Mouse (Mus musculus): ENCODE results near the gene Wars. TPM values are rescaled to one million over a fixed set of nuclear protein-coding genes. Genes with fewer than 3 reads are reported as not detected.

Gene Wars
- polyA plus RNA-seq (2014; fragmentation: Nextera tagmentation; extraction: Ambion mirVana) = 101 and 113 TPM in 2 replicates

DNA sequence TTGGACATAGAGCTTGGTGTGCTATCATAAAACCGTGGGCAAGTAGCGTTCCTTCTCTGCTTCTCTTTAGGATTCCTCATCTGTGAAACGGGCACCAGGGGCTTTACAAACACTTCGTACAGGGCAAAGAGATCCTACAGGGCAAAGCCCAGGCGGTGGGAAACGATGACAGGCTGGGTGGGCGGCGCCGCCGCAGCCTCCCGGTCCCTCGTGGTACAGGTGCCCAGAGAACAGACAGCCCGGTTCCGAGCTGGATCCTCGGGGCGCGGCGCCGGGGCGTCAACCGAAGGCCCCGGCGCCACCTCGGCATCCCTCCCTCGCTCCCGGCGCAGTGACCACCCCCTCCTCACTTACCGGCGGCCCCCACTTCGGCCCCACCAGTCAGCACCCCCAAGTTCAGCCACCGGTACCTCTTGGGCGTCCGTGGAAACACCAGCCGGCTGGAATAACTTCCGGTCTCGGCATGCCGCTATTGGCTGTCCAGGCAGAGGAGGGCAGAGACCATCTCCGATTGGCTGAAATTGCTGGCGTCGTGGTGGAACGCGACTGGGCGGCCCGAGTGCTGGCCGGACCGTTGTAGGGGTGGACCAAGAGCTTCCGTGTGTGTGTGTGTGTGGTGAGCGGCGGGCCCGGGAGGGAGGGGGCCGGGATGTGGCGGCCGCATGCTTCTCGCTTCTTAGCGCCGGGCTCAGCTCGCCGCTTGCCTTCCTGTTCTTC lies at the start of gene Wars:
Gene Wars, minus strand, starts transcription at position 460 of the 717 bp plus-strand sequence.
- WGBS = under 1% methylated on average over 58 of the region's 58 CpGs
- H3K9ac ChIP-seq (ENCODE audit: low read length) = peak within 1 kb of the TSS; percentile 73
- H3K36me3 ChIP-seq (ENCODE audit: control insufficient read depth, insufficient read depth, low read length) = peaks cover 16% of the 10 kb centered on the region; the same call in 1 of the 2 replicates
- ATAC-seq (peak; percentile 100), DNase-seq (ENCODE audit: low spot score) (peak; percentile 97)
- no peaks in the 10 kb centered on the region for H3K9me3 ChIP-seq (replicated peaks; ENCODE audit: control insufficient read depth, low read length)
- peaks cover 11% of the 10 kb centered on the region for H3K4me1 ChIP-seq (ENCODE audit: control insufficient read depth, insufficient read depth, low read length)
- peak within 1 kb of the TSS; percentile 66 for H3K4me3 ChIP-seq (ENCODE audit: low read depth, low read length)
- no peak within 1 kb of the TSS for H3K27ac ChIP-seq (ENCODE audit: low read depth, low read length)
- H3K4me2 ChIP-seq (ENCODE audit: low read length) = peak within 1 kb of the TSS; percentile 93
- no peaks in the 10 kb centered on the region for H3K27me3 ChIP-seq (replicated peaks; ENCODE audit: control insufficient read depth, insufficient read depth, low read length)

DNA sequence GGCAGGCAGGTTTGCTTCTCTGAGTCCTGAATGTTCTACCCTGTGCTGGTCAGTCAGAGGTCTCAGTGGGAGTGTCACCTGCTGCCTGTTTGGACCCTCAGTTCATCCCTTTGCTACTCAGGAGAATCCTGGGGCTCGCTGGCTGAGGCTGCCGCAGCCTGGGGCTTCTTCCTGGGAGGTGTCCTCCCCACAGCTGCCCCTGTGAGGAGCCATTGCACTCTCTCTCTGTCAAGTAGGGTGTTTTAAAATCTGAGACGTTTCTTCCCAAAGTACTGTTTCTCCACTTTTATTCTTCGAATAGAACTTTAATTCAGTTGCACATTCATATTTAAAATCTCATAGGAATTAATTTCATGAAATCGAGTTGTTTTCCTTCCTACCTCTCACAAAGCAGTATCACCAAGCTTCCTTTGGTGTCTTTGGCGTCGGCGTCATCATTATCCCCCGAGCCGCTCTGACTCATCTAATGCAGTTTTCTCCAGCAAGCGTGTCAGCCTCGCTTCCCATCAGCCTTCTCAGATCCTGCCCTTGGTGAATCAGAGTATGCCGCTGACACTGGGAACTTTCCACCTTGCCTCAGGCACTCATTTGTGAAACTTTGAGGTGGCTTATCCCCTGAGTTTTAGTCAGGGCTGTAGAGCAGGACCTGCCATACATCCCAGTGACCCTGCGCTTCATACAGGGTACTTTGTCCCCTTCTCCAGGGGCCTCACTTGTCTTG lies 48.4 kb upstream of the Wars start:
- no peaks in the 10 kb centered on the region for H3K9me3 ChIP-seq (replicated peaks; ENCODE audit: control insufficient read depth, low read length)
- H3K27me3 ChIP-seq (replicated peaks; ENCODE audit: control insufficient read depth, insufficient read depth, low read length) = no peaks in the 10 kb centered on the region
- no peaks in the 10 kb centered on the region for H3K4me1 ChIP-seq (ENCODE audit: control insufficient read depth, insufficient read depth, low read length)
- DNase-seq (ENCODE audit: low spot score) (no peak), ATAC-seq (no peak)
- H3K36me3 ChIP-seq (ENCODE audit: control insufficient read depth, insufficient read depth, low read length) = no peaks in the 10 kb centered on the region
- no peak overlapping the region for H3K9ac ChIP-seq (ENCODE audit: low read length)
- H3K4me2 ChIP-seq (ENCODE audit: low read length) = no peak overlapping the region
- no peak overlapping the region for H3K4me3 ChIP-seq (ENCODE audit: low read depth, low read length)
- 85% methylated on average over 14 of the region's 14 CpGs for WGBS
- H3K27ac ChIP-seq (ENCODE audit: low read depth, low read length) = no peak overlapping the region

DNA sequence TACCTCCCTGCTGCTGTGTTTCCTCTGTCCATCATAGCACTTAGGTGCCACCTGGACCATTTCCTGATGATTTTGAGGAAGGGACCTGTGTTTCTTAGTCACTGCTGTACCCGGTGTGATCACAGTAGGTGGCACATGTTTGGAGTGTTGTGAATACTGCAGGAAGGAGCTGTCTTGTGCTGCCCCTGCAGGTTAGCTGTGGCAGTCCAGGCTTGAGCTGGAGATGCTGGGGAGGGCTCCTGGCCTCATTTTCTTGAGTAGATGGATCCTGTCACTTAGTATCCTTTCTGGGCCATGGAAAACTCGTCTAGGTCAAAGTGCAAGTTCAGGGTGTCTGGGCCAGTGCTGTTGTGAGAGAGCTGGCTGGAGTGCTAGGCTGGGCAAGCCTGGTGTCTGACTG lies 47.3 kb upstream of the Wars start:
- H3K36me3 ChIP-seq (ENCODE audit: control insufficient read depth, insufficient read depth, low read length) = no peaks in the 10 kb centered on the region
- H3K4me3 ChIP-seq (ENCODE audit: low read depth, low read length) = no peak overlapping the region
- DNase-seq (ENCODE audit: low spot score) (no peak), ATAC-seq (no peak)
- H3K9me3 ChIP-seq (replicated peaks; ENCODE audit: control insufficient read depth, low read length) = no peaks in the 10 kb centered on the region
- no peak overlapping the region for H3K4me2 ChIP-seq (ENCODE audit: low read length)
- no peak overlapping the region for H3K27ac ChIP-seq (ENCODE audit: low read depth, low read length)
- H3K27me3 ChIP-seq (replicated peaks; ENCODE audit: control insufficient read depth, insufficient read depth, low read length) = no peaks in the 10 kb centered on the region
- H3K4me1 ChIP-seq (ENCODE audit: control insufficient read depth, insufficient read depth, low read length) = peaks cover 6% of the 10 kb centered on the region; the same call in 1 of the 2 replicates
- H3K9ac ChIP-seq (ENCODE audit: low read length) = no peak overlapping the region
- WGBS = 69% methylated on average over 2 of the region's 2 CpGs

DNA sequence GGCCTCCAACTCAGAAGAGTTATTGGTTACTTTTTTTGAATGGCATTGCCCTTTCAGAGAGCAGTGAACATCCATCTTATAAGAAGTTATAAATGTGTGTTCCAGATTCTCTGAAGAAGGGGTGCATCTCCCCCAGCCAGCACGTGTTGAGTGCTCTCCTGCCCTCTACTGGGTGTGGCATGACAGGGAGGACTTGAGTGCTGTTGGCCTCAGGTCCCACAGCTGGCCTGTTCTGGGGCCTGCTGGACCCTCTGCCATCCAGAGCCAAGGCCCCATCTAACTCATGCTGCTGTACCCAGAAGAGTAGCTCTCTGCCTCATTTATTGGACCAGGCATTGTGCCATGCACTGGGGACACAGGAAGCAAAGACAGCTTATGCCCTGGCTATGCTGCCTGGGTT lies 46.3 kb upstream of the Wars start:
- no peak overlapping the region for H3K4me3 ChIP-seq (ENCODE audit: low read depth, low read length)
- peaks cover 6% of the 10 kb centered on the region; the same call in 1 of the 2 replicates for H3K4me1 ChIP-seq (ENCODE audit: control insufficient read depth, insufficient read depth, low read length)
- ATAC-seq (no peak), DNase-seq (ENCODE audit: low spot score) (no peak)
- H3K9ac ChIP-seq (ENCODE audit: low read length) = no peak overlapping the region
- H3K27me3 ChIP-seq (replicated peaks; ENCODE audit: control insufficient read depth, insufficient read depth, low read length) = no peaks in the 10 kb centered on the region
- no peak overlapping the region for H3K27ac ChIP-seq (ENCODE audit: low read depth, low read length)
- no peak overlapping the region for H3K4me2 ChIP-seq (ENCODE audit: low read length)
- no peaks in the 10 kb centered on the region for H3K36me3 ChIP-seq (ENCODE audit: control insufficient read depth, insufficient read depth, low read length)
- 73% methylated on average over 1 of the region's 1 CpGs for WGBS
- H3K9me3 ChIP-seq (replicated peaks; ENCODE audit: control insufficient read depth, low read length) = no peaks in the 10 kb centered on the region

DNA sequence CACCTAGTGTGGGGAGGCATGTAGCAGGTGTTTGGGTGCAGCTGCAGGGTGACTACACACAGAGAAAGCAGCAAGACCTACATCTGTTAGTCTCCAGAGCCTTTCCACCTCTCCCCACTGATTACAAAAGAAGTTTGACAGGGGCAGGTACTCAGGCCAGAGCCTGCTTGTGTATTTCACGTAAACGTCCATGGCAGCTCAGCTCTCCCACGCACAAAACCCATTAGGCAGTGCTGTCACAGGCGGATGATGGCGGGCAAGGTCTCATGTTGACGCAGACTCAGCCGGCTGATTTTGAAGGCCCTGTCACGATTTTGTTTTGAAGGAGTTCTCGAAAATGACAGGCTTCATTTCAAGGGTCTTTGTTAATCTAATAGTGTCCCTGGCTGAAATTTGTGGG lies 45.3 kb upstream of the Wars start:
- H3K36me3 ChIP-seq (ENCODE audit: control insufficient read depth, insufficient read depth, low read length) = no peaks in the 10 kb centered on the region
- H3K4me3 ChIP-seq (ENCODE audit: low read depth, low read length) = no peak overlapping the region
- no peak overlapping the region for H3K4me2 ChIP-seq (ENCODE audit: low read length)
- WGBS = 70% methylated on average over 9 of the region's 9 CpGs
- no peaks in the 10 kb centered on the region for H3K9me3 ChIP-seq (replicated peaks; ENCODE audit: control insufficient read depth, low read length)
- ATAC-seq = no peak
- H3K27me3 ChIP-seq (replicated peaks; ENCODE audit: control insufficient read depth, insufficient read depth, low read length) = no peaks in the 10 kb centered on the region
- no peak overlapping the region for H3K9ac ChIP-seq (ENCODE audit: low read length)
- DNase-seq (ENCODE audit: low spot score) = no peak
- H3K4me1 ChIP-seq (ENCODE audit: control insufficient read depth, insufficient read depth, low read length) = peaks cover 6% of the 10 kb centered on the region; the same call in 1 of the 2 replicates
- H3K27ac ChIP-seq (ENCODE audit: low read depth, low read length) = no peak overlapping the region; the same call in 1 of the 2 replicates

DNA sequence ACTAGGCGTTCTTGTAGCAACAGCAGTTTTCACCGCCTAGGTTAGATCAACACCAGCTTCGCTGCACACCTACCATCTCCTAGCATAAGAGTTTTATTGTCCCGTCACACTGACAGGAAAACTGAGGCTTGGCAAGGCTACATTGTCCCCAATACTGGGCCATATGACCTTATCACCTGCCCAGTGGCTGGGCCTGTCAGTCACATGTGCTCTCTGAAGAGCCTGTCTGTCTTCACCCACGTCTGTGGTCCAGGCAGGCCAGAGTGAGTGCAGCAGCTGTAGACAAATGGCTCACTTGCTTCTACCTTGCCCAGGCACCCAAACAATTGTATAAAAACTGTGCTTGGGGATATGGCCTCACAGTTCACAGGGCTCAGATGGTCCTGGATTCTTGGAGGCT lies 44.9 kb upstream of the Wars start:
- Histone ChIP-seq H3K9ac (ENCODE audit: low read length) (no peak overlapping the region), H3K4me1 (ENCODE audit: control insufficient read depth, insufficient read depth, low read length) (peaks cover 6% of the 10 kb centered on the region; the same call in 1 of the 2 replicates), H3K9me3 (replicated peaks; ENCODE audit: control insufficient read depth, low read length) (no peaks in the 10 kb centered on the region), H3K4me3 (ENCODE audit: low read depth, low read length) (no peak overlapping the region), H3K4me2 (ENCODE audit: low read length) (no peak overlapping the region), H3K27ac (ENCODE audit: low read depth, low read length) (no peak overlapping the region), H3K27me3 (replicated peaks; ENCODE audit: control insufficient read depth, insufficient read depth, low read length) (no peaks in the 10 kb centered on the region), H3K36me3 (ENCODE audit: control insufficient read depth, insufficient read depth, low read length) (no peaks in the 10 kb centered on the region)
- DNase-seq (ENCODE audit: low spot score) (no peak), ATAC-seq (no peak)
- 90% methylated on average over 5 of the region's 5 CpGs for WGBS

DNA sequence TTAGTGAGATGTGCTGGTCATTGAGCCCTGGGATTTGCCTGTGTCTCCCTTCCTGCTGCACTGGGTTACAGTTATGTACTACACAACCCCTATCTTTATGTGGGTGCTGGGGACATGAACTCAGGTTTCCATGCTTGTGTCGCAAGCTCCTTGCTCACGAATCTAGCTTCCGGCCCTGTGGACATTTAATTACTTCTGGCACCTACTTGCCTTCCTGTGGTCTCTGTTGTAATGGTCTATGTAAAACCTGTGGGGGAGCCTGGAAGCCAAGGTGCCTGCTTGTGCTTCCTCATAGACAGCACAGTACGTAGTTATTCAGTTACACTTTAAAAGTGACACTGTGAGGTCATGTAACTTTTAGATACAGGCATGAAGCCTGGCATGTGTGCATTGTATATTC lies 43.5 kb upstream of the Wars start:
- no peak overlapping the region for H3K9ac ChIP-seq (ENCODE audit: low read length)
- H3K4me1 ChIP-seq (ENCODE audit: control insufficient read depth, insufficient read depth, low read length) = peaks cover 6% of the 10 kb centered on the region; the same call in 1 of the 2 replicates
- 91% methylated on average over 4 of the region's 4 CpGs for WGBS

DNA sequence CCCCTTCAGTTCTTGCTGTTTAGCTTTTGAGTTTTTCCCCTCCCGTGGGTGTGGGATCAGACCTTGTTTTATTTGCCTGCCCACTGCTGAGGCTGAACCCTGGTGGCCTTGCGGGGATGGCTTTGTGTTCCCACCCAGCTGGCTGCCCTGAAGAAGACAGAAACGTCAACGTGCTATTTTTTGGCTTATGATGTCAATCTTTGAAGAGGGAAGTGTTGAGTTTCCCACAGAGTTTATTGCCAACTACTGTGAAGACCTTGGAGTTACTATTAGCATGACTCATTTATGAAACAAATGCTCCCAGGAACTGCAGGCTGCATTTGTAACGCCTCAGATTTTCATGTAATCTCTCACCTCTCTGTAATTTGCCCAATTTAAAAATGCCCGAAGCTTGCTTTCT lies 42.9 kb upstream of the Wars start:
- WGBS = 53% methylated on average over 6 of the region's 6 CpGs
- no peak overlapping the region for H3K27ac ChIP-seq (ENCODE audit: low read depth, low read length)
- H3K9me3 ChIP-seq (replicated peaks; ENCODE audit: control insufficient read depth, low read length) = no peaks in the 10 kb centered on the region
- no peak overlapping the region for H3K4me2 ChIP-seq (ENCODE audit: low read length)
- no peaks in the 10 kb centered on the region for H3K27me3 ChIP-seq (replicated peaks; ENCODE audit: control insufficient read depth, insufficient read depth, low read length)
- no peak overlapping the region for H3K4me3 ChIP-seq (ENCODE audit: low read depth, low read length)
- no peak overlapping the region for H3K9ac ChIP-seq (ENCODE audit: low read length)
- H3K4me1 ChIP-seq (ENCODE audit: control insufficient read depth, insufficient read depth, low read length) = peaks cover 6% of the 10 kb centered on the region; the same call in 1 of the 2 replicates
- no peak for ATAC-seq
- no peaks in the 10 kb centered on the region for H3K36me3 ChIP-seq (ENCODE audit: control insufficient read depth, insufficient read depth, low read length)
- DNase-seq (ENCODE audit: low spot score) = no peak

More for the DNA sequence above, 43.5 kb upstream of the Wars start:
- ATAC-seq (no peak), DNase-seq (ENCODE audit: low spot score) (no peak)
- H3K4me2 ChIP-seq (ENCODE audit: low read length) = no peak overlapping the region
- H3K27me3 ChIP-seq (replicated peaks; ENCODE audit: control insufficient read depth, insufficient read depth, low read length) = no peaks in the 10 kb centered on the region
- H3K36me3 ChIP-seq (ENCODE audit: control insufficient read depth, insufficient read depth, low read length) = no peaks in the 10 kb centered on the region
- no peaks in the 10 kb centered on the region for H3K9me3 ChIP-seq (replicated peaks; ENCODE audit: control insufficient read depth, low read length)
- H3K27ac ChIP-seq (ENCODE audit: low read depth, low read length) = no peak overlapping the region
- H3K4me3 ChIP-seq (ENCODE audit: low read depth, low read length) = no peak overlapping the region

DNA sequence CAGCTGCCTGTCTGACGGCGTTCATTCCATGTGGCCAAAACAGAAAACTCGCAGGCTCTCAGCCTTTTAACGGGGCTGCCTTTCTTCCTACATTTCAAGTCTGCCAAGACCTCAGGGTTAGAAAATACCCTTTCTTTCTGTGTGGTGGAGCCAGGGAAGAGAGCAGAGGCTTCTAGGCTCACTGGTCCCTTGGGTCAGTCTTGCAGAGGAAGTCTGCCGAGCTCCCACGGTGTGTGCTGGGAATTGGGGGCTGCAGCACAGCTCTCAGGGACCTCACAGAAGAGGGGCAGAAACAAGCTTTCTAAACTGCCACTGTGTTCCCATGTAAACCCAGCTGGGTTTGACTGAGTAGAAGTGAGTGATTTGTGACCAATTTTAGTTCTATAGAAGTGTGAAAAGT lies 40.3 kb upstream of the Wars start:
- no peak for DNase-seq (ENCODE audit: low spot score)
- Histone ChIP-seq H3K9me3 (replicated peaks; ENCODE audit: control insufficient read depth, low read length) (no peaks in the 10 kb centered on the region), H3K27me3 (replicated peaks; ENCODE audit: control insufficient read depth, insufficient read depth, low read length) (no peaks in the 10 kb centered on the region), H3K4me2 (ENCODE audit: low read length) (no peak overlapping the region), H3K27ac (ENCODE audit: low read depth, low read length) (no peak overlapping the region), H3K4me3 (ENCODE audit: low read depth, low read length) (no peak overlapping the region), H3K36me3 (ENCODE audit: control insufficient read depth, insufficient read depth, low read length) (no peaks in the 10 kb centered on the region), H3K4me1 (ENCODE audit: control insufficient read depth, insufficient read depth, low read length) (peaks cover 6% of the 10 kb centered on the region; the same call in 1 of the 2 replicates), H3K9ac (ENCODE audit: low read length) (no peak overlapping the region)
- no peak for ATAC-seq
- 74% methylated on average over 6 of the region's 6 CpGs for WGBS
